Mouse (Mus musculus) G1E (cell line): ENCODE results near the gene Flvcr1. TPM values are rescaled to one million over a fixed set of nuclear protein-coding genes. Genes with fewer than 3 reads are reported as not detected.

ENCODE experiments used
- ATAC-seq: 2 replicates; pipeline ENCODE4 v1.8.0; 2016; ENCODE audit warnings: mild to moderate bottlenecking; ENCODE audit not compliant: insufficient number of reproducible peaks, poor library complexity, low FRiP score, severe bottlenecking; ENCODE audit errors: extremely low read depth
- DNase-seq: peaks from one replicate; pipeline ENCODE4 v3.0.0; 2012; ENCODE audit warnings: low spot score
- H3K27me3 ChIP-seq: 2 replicates; pipeline ENCODE4 v1.6.1; 2012; ENCODE audit warnings: mild to moderate bottlenecking, low read length, inconsistent platforms; ENCODE audit not compliant: insufficient read depth
- H3K36me3 ChIP-seq: replicated peaks from 2 replicates; pipeline ENCODE3; 2012; ENCODE audit warnings: mild to moderate bottlenecking, inconsistent platforms
- H3K4me1 ChIP-seq: 2 replicates; pipeline ENCODE4 v1.6.1; 2012; ENCODE audit warnings: low read depth, low read length, inconsistent platforms, mixed read lengths; ENCODE audit not compliant: insufficient read depth
- H3K4me3 ChIP-seq: 2 replicates; pipeline ENCODE4 v1.5.1; 2012; ENCODE audit warnings: low read depth, mild to moderate bottlenecking, inconsistent platforms, low read length, moderate library complexity, mixed read lengths
- H3K9me3 ChIP-seq: replicated peaks from 2 replicates; pipeline ENCODE4 v1.6.1; 2012; ENCODE audit warnings: inconsistent platforms
- CTCF ChIP-seq: IDR thresholded peaks from 2 replicates; pipeline ENCODE4 v1.5.1; 2012; ENCODE audit warnings: low read depth, low read length, inconsistent platforms, mixed read lengths
- GATA1 ChIP-seq: IDR thresholded peaks from 2 replicates; pipeline ENCODE4 v1.6.1; 2012; ENCODE audit warnings: borderline replicate concordance, low read length, inconsistent platforms, mixed read lengths
- GATA2 ChIP-seq: IDR thresholded peaks from 2 replicates; pipeline ENCODE4 v1.6.1; 2012; ENCODE audit warnings: low read depth, low read length, inconsistent platforms, borderline replicate concordance
- POLR2AphosphoS5 ChIP-seq: IDR thresholded peaks from 2 replicates; pipeline ENCODE4 v1.6.1; 2012; ENCODE audit warnings: low read depth, low read length, inconsistent platforms; ENCODE audit not compliant: insufficient replicate concordance
- TAL1 ChIP-seq: conservative IDR thresholded peaks from 2 replicates; pipeline ENCODE4 v1.6.1; 2012; ENCODE audit warnings: low read depth, low read length, inconsistent platforms, mixed read lengths
- polyA plus RNA-seq: library from polyadenylated mRNA; stranded (reverse); fragments of >175 nt; gene quantifications from 2 replicates; pipeline ENCODE4 v1.2.3, GENCODE M21; 2012
- total RNA-seq, 2 experiments: library from RNA; stranded (forward) in 1 of 2; stranded (reverse) in 1 of 2; fragments of 200-1000 nt in 1 of 2; fragments of >200 nt in 1 of 2; fragmentation: Nextera tagmentation in 1 of 2; gene quantifications; 2 replicates each; pipeline ENCODE4 v1.2.3; 2014 to 2017

The Flvcr1 gene
- total and polyA plus RNA-seq, 3 experiments, result 8.2 to 22.5 (median 20.2) TPM

GRCm38 (mm10) chr1:190964992-190965780 lies 60.8 kb downstream of the Flvcr1 start:
- DNase-seq (no peak), ATAC-seq (no peak)
- H3K9me3 ChIP-seq, result no peaks in the 10 kb centered on the region
- H3K27me3 ChIP-seq, result peaks cover 50% of the 10 kb centered on the region
- no peak for TF ChIP-seq TAL1
- TF ChIP-seq GATA2, result no peak
- TF ChIP-seq GATA1, result no peak
- TF ChIP-seq POLR2AphosphoS5, result no peak
- no peak for TF ChIP-seq CTCF
- H3K36me3 ChIP-seq, result no peaks in the 10 kb centered on the region
- no peaks in the 10 kb centered on the region for H3K4me1 ChIP-seq
- H3K4me3 ChIP-seq, result no peak overlapping the region

DNA sequence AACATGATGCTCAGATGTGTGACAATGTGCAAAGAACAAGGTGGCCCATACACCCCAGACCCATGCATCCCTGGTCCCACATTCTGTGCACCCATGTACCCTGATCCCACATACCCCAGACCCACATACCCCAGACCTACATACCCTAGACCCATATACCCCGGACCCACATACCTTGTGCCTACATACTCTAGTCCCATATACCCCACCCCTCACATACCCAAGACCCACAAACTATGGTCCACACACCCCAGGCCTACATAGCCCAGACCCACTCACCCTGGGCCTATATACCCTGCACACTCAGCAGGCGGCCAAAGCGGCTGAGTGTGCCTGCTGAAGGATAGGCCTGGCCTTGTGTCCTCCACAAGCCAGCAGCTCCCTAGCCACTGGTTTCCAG lies 63.2 kb downstream of the Flvcr1 start:
- Histone ChIP-seq H3K27me3 (peaks cover 55% of the 10 kb centered on the region), H3K36me3 (no peaks in the 10 kb centered on the region), H3K9me3 (no peaks in the 10 kb centered on the region), H3K4me1 (peaks cover 3% of the 10 kb centered on the region; the same call in 1 of the 2 replicates), H3K4me3 (no peak overlapping the region)
- TF ChIP-seq GATA1, result no peak
- TF ChIP-seq GATA2, result no peak
- TF ChIP-seq CTCF, result no peak
- TF ChIP-seq POLR2AphosphoS5, result no peak
- TF ChIP-seq TAL1, result no peak
- DNase-seq (no peak), ATAC-seq (no peak)

GRCm38 (mm10) chr1:190958821-190959220 lies 67.1 kb downstream of the Flvcr1 start:
- H3K4me1 ChIP-seq, result peaks cover 6% of the 10 kb centered on the region; the same call in 1 of the 2 replicates
- no peak for DNase-seq
- H3K4me3 ChIP-seq, result no peak overlapping the region
- ATAC-seq, result no peak
- H3K36me3 ChIP-seq, result no peaks in the 10 kb centered on the region
- TF ChIP-seq POLR2AphosphoS5 (no peak), CTCF (no peak), TAL1 (no peak), GATA2 (no peak), GATA1 (no peak)
- H3K27me3 ChIP-seq, result peaks cover 44% of the 10 kb centered on the region
- no peaks in the 10 kb centered on the region for H3K9me3 ChIP-seq

Other genes starting within 250 kb of the Flvcr1 start
- gene Rps6kc1, start 114.4 kb downstream of the Flvcr1 start, total RNA-seq (2014; fragmentation: Nextera tagmentation), result 12.8 and 16.5 TPM in 2 replicates
- gene Rps6kc1, start 114.4 kb downstream of the Flvcr1 start, total RNA-seq (2017), result 13.3 and 15.2 TPM in 2 replicates
- gene Rps6kc1, start 114.4 kb downstream of the Flvcr1 start, polyA plus RNA-seq, result 22.8 and 31.4 TPM in 2 replicates
- 37.5 and 43.9 TPM in 2 replicates for gene Angel2, start 101.0 kb downstream of the Flvcr1 start, total RNA-seq (2014; fragmentation: Nextera tagmentation)
- gene Angel2, start 101.0 kb downstream of the Flvcr1 start, total RNA-seq (2017), result 39.0 and 43.5 TPM in 2 replicates
- gene Angel2, start 101.0 kb downstream of the Flvcr1 start, polyA plus RNA-seq, result 11.2 and 11.4 TPM in 2 replicates
- gene Vash2, start 46.9 kb downstream of the Flvcr1 start, total RNA-seq (2014; fragmentation: Nextera tagmentation), result not detected in 2 replicates
- 0.06 and 0.22 TPM in 2 replicates for gene Vash2, start 46.9 kb downstream of the Flvcr1 start, total RNA-seq (2017)
- not detected in 2 replicates for gene Vash2, start 46.9 kb downstream of the Flvcr1 start, polyA plus RNA-seq
- gene Spata45, start 10.5 kb upstream of the Flvcr1 start, total RNA-seq (2014; fragmentation: Nextera tagmentation), result not detected in 2 replicates
- not detected in 2 replicates for gene Spata45, start 10.5 kb upstream of the Flvcr1 start, total RNA-seq (2017)
- not detected in 2 replicates for gene Spata45, start 10.5 kb upstream of the Flvcr1 start, polyA plus RNA-seq
- gene Tatdn3, start 36.8 kb upstream of the Flvcr1 start, total RNA-seq (2014; fragmentation: Nextera tagmentation), result 33.6 and 53.0 TPM in 2 replicates
- 36.8 and 50.0 TPM in 2 replicates for gene Tatdn3, start 36.8 kb upstream of the Flvcr1 start, total RNA-seq (2017)
- gene Tatdn3, start 36.8 kb upstream of the Flvcr1 start, polyA plus RNA-seq, result 0.77 and 1.6 TPM in 2 replicates
- 12.5 and 13.4 TPM in 2 replicates for gene Nsl1, start 36.9 kb upstream of the Flvcr1 start, total RNA-seq (2014; fragmentation: Nextera tagmentation)
- 18.1 and 22.1 TPM in 2 replicates for gene Nsl1, start 36.9 kb upstream of the Flvcr1 start, total RNA-seq (2017)
- 19.4 and 25.6 TPM in 2 replicates for gene Nsl1, start 36.9 kb upstream of the Flvcr1 start, polyA plus RNA-seq
- gene Batf3, start 71.7 kb upstream of the Flvcr1 start, total RNA-seq (2014; fragmentation: Nextera tagmentation), result not detected in 2 replicates
- gene Batf3, start 71.7 kb upstream of the Flvcr1 start, total RNA-seq (2017), result 0.11 TPM in 1 of 2 replicates, not detected in the other
- gene Batf3, start 71.7 kb upstream of the Flvcr1 start, polyA plus RNA-seq, result 0.09 TPM in 1 of 2 replicates, not detected in the other
- gene Fam71a, start 138.7 kb upstream of the Flvcr1 start, total RNA-seq (2014; fragmentation: Nextera tagmentation), result not detected in 2 replicates
- 0.05 and 0.12 TPM in 2 replicates for gene Fam71a, start 138.7 kb upstream of the Flvcr1 start, total RNA-seq (2017)
- gene Fam71a, start 138.7 kb upstream of the Flvcr1 start, polyA plus RNA-seq, result not detected in 2 replicates
- not detected in 2 replicates for gene Atf3, start 191.9 kb upstream of the Flvcr1 start, total RNA-seq (2014; fragmentation: Nextera tagmentation)
- gene Atf3, start 191.9 kb upstream of the Flvcr1 start, total RNA-seq (2017), result 0.16 TPM in 1 of 2 replicates, not detected in the other
- not detected in 2 replicates for gene Atf3, start 191.9 kb upstream of the Flvcr1 start, polyA plus RNA-seq